Mouse (Mus musculus): ENCODE results near the gene Yars. TPM values are rescaled to one million over a fixed set of nuclear protein-coding genes. Genes with fewer than 3 reads are reported as not detected.

Gene Yars
- polyA plus RNA-seq, 1 experiment from 2014 or later, result 112 TPM

GRCm38 (mm10) chr4:129179560-129179959 lies 10.0 kb upstream of the Yars start:
- Histone ChIP-seq H3K9me3 (ENCODE audit: control insufficient read depth, low read length) (no peaks in the 10 kb centered on the region), H3K4me3 (ENCODE audit: low read length) (no peak overlapping the region), H3K27me3 (replicated peaks; ENCODE audit: control insufficient read depth, insufficient read depth, low read length) (no peaks in the 10 kb centered on the region), H3K4me2 (ENCODE audit: low read length) (no peak overlapping the region), H3K36me3 (ENCODE audit: control insufficient read depth, insufficient read depth, low read length) (peaks cover 14% of the 10 kb centered on the region), H3K4me1 (ENCODE audit: control insufficient read depth, insufficient read depth, low read depth, low read length) (no peaks in the 10 kb centered on the region), H3K27ac (ENCODE audit: low read depth, low read length) (no peak overlapping the region), H3K9ac (ENCODE audit: low read depth, low read length) (no peak overlapping the region)
- WGBS, result 38% methylated on average over 1 of the region's 1 CpGs
- ATAC-seq, result no peak

DNA sequence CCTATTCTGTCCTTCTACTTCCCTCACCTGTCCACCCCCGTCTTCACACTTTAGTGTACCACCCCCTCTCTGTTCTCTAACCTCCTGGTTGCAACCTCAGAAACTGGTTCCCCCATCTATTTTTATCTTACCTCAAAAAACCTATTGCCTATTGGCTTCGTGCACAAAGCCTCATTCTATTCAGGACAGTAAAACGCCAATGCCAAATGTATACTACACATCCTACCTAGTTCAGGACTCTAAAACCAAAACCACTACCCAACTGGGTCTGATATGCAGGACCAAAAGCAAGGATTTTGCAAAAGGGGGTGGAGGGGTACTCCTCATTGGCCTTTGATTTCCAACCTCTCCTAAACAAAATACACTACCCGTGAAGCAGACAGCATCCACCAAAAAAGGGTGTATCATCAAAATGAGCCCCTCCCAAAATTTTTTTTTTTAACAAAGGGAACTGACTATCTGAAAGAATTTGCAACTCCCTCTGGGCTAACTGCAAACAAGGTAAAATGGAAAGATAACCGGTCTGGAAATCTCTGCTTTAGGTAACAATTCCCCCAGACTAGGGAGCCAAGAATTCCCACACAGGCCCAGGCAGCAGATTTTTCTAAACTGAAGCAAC lies 1.4 kb upstream of the Yars start:
- H3K9me3 ChIP-seq (ENCODE audit: control insufficient read depth, low read length), result no peaks in the 10 kb centered on the region
- WGBS, result 43% methylated on average over 5 of the region's 5 CpGs
- peak overlapping the region; percentile 60 for H3K4me3 ChIP-seq (ENCODE audit: low read length)
- peaks cover 19% of the 10 kb centered on the region for H3K4me1 ChIP-seq (ENCODE audit: control insufficient read depth, insufficient read depth, low read depth, low read length)
- H3K36me3 ChIP-seq (ENCODE audit: control insufficient read depth, insufficient read depth, low read length), result no peaks in the 10 kb centered on the region
- ATAC-seq, result no peak
- peak overlapping the region; percentile 73 for H3K4me2 ChIP-seq (ENCODE audit: low read length)
- H3K27ac ChIP-seq (ENCODE audit: low read depth, low read length), result no peak overlapping the region; the same call in 1 of the 2 replicates
- H3K27me3 ChIP-seq (replicated peaks; ENCODE audit: control insufficient read depth, insufficient read depth, low read length), result no peaks in the 10 kb centered on the region
- peak overlapping the region; percentile 82 for H3K9ac ChIP-seq (ENCODE audit: low read depth, low read length)

DNA sequence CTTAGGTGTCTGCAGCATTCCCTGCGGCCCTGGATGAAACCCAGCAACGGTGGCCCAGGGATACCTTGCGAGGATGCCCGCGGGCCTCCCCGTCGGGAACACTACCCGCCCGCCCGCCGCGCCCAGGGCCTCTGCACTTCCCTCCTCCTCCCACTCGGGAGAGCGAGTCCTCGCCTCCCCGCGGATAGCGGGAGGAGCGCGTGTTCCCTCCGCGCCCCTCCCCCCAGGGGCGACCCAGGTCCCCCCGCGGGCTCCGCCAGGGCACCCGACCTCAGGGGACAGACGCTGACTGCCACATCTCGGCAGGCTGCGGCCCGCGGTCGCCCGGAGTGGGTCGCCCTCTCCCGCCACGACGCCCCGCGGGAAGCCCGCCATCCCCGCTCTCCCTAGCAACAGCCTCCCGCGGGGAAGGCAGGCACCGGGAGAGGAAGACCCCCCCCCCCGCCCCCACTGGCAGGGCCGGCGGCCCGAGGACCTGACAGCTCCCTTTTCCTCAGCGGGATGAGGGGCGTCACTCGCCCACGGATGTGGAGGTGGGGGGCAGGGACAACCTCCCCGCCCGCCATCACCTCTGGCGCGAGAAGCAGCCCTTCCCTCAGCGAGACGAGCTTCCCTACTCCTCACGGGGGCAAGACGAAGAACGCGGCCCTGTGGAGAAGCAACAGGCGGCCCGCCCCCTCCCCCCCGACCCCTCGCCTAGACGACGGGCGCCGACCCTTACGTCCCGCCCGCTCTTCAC lies 588 bp upstream of the Yars start:
- Histone ChIP-seq H3K9ac (ENCODE audit: low read depth, low read length) (peak overlapping the region; percentile 82), H3K27ac (ENCODE audit: low read depth, low read length) (peak overlapping the region; percentile 88), H3K4me2 (ENCODE audit: low read length) (peak overlapping the region; percentile 73), H3K4me1 (ENCODE audit: control insufficient read depth, insufficient read depth, low read depth, low read length) (peaks cover 19% of the 10 kb centered on the region), H3K27me3 (replicated peaks; ENCODE audit: control insufficient read depth, insufficient read depth, low read length) (no peaks in the 10 kb centered on the region), H3K9me3 (ENCODE audit: control insufficient read depth, low read length) (no peaks in the 10 kb centered on the region), H3K36me3 (ENCODE audit: control insufficient read depth, insufficient read depth, low read length) (no peaks in the 10 kb centered on the region), H3K4me3 (ENCODE audit: low read length) (peak overlapping the region; percentile 60)
- peak; percentile 22 for ATAC-seq
- 0% methylated on average over 42 of the region's 74 CpGs for WGBS

DNA sequence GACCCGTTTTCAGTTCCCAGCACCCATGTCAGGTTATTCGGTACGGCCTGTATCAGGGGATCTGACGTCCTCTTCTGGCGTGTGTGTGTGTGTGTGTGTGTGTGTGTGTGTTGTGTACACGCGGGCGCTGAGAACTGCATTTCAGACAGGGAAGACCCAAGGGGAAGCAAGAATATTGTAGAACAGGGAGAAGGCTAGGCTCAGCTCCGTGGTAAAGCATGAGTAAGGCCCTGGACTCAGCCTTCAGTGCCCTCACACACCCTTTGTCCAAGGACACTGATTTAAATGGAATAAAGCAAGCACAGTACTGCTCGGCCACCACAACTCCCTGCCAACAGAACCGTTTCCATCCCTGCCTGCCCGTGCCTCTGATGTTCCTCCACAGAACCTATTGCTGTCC lies 978 bp downstream of the Yars start:
- 3% methylated on average over 12 of the region's 12 CpGs for WGBS
- Histone ChIP-seq H3K27ac (ENCODE audit: low read depth, low read length) (peak overlapping the region; percentile 92; the same call in 1 of the 2 replicates), H3K36me3 (ENCODE audit: control insufficient read depth, insufficient read depth, low read length) (no peaks in the 10 kb centered on the region), H3K9me3 (ENCODE audit: control insufficient read depth, low read length) (no peaks in the 10 kb centered on the region), H3K4me2 (ENCODE audit: low read length) (peak overlapping the region; percentile 82), H3K9ac (ENCODE audit: low read depth, low read length) (peak overlapping the region; percentile 70), H3K27me3 (replicated peaks; ENCODE audit: control insufficient read depth, insufficient read depth, low read length) (no peaks in the 10 kb centered on the region), H3K4me1 (ENCODE audit: control insufficient read depth, insufficient read depth, low read depth, low read length) (peaks cover 19% of the 10 kb centered on the region), H3K4me3 (ENCODE audit: low read length) (peak overlapping the region; percentile 60)
- ATAC-seq, result no peak

DNA sequence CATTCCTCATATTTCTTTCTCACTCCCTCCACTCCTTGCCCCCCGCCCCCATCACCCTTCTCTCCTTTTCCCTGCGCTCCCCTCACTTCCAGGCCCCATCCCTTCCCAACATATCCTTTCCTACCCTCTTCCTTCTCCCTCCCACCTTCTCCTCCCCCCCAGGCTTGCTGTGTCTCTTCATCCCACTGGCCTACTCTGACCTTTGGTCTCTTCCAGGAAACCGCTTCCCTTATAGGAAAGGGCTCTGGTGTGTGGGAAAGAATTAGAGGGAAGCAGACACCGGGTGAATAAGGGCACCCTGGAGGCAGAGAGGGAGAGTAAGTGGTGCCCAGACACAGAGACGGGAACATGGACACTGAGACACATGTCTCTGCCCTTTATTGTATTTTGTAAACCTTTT lies 2.1 kb downstream of the Yars start:
- 78% methylated on average over 5 of the region's 5 CpGs for whole genome bisulfite sequencing
- Histone ChIP-seq H3K4me3 (ENCODE audit: low read length) (no peak overlapping the region), H3K4me1 (ENCODE audit: control insufficient read depth, insufficient read depth, low read depth, low read length) (peaks cover 19% of the 10 kb centered on the region), H3K4me2 (ENCODE audit: low read length) (no peak overlapping the region), H3K27me3 (replicated peaks; ENCODE audit: control insufficient read depth, insufficient read depth, low read length) (no peaks in the 10 kb centered on the region), H3K9me3 (ENCODE audit: control insufficient read depth, low read length) (no peaks in the 10 kb centered on the region), H3K27ac (ENCODE audit: low read depth, low read length) (no peak overlapping the region), H3K36me3 (ENCODE audit: control insufficient read depth, insufficient read depth, low read length) (peaks cover 4% of the 10 kb centered on the region), H3K9ac (ENCODE audit: low read depth, low read length) (no peak overlapping the region)
- no peak for ATAC-seq

DNA sequence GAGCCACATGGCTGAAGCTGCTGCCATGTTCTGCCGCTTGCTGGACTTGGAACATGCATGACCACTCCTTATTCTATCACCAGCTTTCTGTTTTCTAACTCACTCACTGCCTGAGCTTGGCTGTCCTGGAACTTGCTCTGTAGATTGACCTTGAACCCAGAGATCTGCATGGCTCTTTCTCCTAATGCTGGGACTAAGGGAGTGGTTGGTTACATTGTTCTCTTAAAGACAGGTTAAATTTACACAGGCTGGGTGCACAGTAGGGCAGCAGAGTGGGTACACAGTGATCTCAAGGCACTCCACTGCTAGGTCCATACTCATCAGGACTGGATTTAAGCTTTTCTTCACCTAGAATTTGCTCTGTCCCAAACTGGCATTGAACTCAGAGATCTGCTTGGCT lies 4.7 kb downstream of the Yars start:
- Histone ChIP-seq H3K9ac (ENCODE audit: low read depth, low read length) (no peak overlapping the region), H3K9me3 (ENCODE audit: control insufficient read depth, low read length) (no peaks in the 10 kb centered on the region), H3K27ac (ENCODE audit: low read depth, low read length) (no peak overlapping the region), H3K4me3 (ENCODE audit: low read length) (no peak overlapping the region), H3K27me3 (replicated peaks; ENCODE audit: control insufficient read depth, insufficient read depth, low read length) (no peaks in the 10 kb centered on the region), H3K4me2 (ENCODE audit: low read length) (no peak overlapping the region), H3K36me3 (ENCODE audit: control insufficient read depth, insufficient read depth, low read length) (peaks cover 17% of the 10 kb centered on the region), H3K4me1 (ENCODE audit: control insufficient read depth, insufficient read depth, low read depth, low read length) (peaks cover 13% of the 10 kb centered on the region)
- WGBS, result 90% methylated on average over 1 of the region's 1 CpGs
- ATAC-seq, result no peak

- WGBS, result 97% methylated on average over 6 of the region's 6 CpGs
- no peaks in the 10 kb centered on the region for H3K4me1 ChIP-seq (ENCODE audit: control insufficient read depth, insufficient read depth, low read depth, low read length)
- ATAC-seq, result no peak
- peaks cover 25% of the 10 kb centered on the region for H3K36me3 ChIP-seq (ENCODE audit: control insufficient read depth, insufficient read depth, low read length)
- H3K4me3 ChIP-seq (ENCODE audit: low read length), result no peak overlapping the region
- H3K27ac ChIP-seq (ENCODE audit: low read depth, low read length), result no peak overlapping the region
- no peaks in the 10 kb centered on the region for H3K9me3 ChIP-seq (ENCODE audit: control insufficient read depth, low read length)
- H3K27me3 ChIP-seq (replicated peaks; ENCODE audit: control insufficient read depth, insufficient read depth, low read length), result no peaks in the 10 kb centered on the region
- H3K9ac ChIP-seq (ENCODE audit: low read depth, low read length), result no peak overlapping the region
- H3K4me2 ChIP-seq (ENCODE audit: low read length), result no peak overlapping the region
These were observed 8.0 kb downstream of the Yars start for GRCm38 (mm10) chr4:129197514-129197913.

DNA sequence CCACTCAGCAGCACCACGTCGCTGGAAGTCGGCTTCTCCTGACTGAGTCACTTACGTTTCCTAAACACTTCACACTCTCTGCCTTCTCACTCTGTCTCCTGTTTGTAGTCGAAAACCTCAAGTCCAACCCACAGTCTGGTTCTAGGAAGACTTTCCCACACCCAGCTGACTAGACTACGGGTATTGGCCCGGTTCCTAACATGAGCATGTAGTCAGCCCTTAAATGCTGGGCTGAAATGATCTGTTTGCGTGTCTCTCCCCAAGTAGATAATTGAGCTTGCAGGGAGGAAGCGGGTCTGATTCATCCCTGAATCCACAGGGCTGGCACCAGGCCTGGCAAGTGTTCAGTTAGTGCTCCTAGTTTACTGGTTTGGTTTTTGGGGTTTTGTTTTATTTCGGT lies 15.1 kb downstream of the Yars start:
- Histone ChIP-seq H3K9ac (ENCODE audit: low read depth, low read length) (no peak overlapping the region), H3K9me3 (ENCODE audit: control insufficient read depth, low read length) (no peaks in the 10 kb centered on the region), H3K4me1 (ENCODE audit: control insufficient read depth, insufficient read depth, low read depth, low read length) (no peaks in the 10 kb centered on the region), H3K4me2 (ENCODE audit: low read length) (no peak overlapping the region), H3K27me3 (replicated peaks; ENCODE audit: control insufficient read depth, insufficient read depth, low read length) (no peaks in the 10 kb centered on the region), H3K27ac (ENCODE audit: low read depth, low read length) (no peak overlapping the region), H3K4me3 (ENCODE audit: low read length) (no peak overlapping the region), H3K36me3 (ENCODE audit: control insufficient read depth, insufficient read depth, low read length) (peaks cover 36% of the 10 kb centered on the region)
- ATAC-seq, result no peak
- 93% methylated on average over 10 of the region's 10 CpGs for WGBS

GRCm38 (mm10) chr4:129206792-129207191 lies 17.2 kb downstream of the Yars start:
- H3K4me2 ChIP-seq (ENCODE audit: low read length), result no peak overlapping the region
- no peaks in the 10 kb centered on the region for H3K27me3 ChIP-seq (replicated peaks; ENCODE audit: control insufficient read depth, insufficient read depth, low read length)
- no peak overlapping the region for H3K9ac ChIP-seq (ENCODE audit: low read depth, low read length)
- H3K9me3 ChIP-seq (ENCODE audit: control insufficient read depth, low read length), result no peaks in the 10 kb centered on the region
- H3K36me3 ChIP-seq (ENCODE audit: control insufficient read depth, insufficient read depth, low read length), result peaks cover 44% of the 10 kb centered on the region
- no peak overlapping the region for H3K27ac ChIP-seq (ENCODE audit: low read depth, low read length)
- no peak overlapping the region for H3K4me3 ChIP-seq (ENCODE audit: low read length)
- H3K4me1 ChIP-seq (ENCODE audit: control insufficient read depth, insufficient read depth, low read depth, low read length), result no peaks in the 10 kb centered on the region
- ATAC-seq, result no peak
- 91% methylated on average over 8 of the region's 8 CpGs for WGBS

Measured in hindbrain, embryonic 16.5 days (tissue).